Mouse (Mus musculus) heart, embryonic 14.5 days (tissue): Measurements from ENCODE around the gene Abcg8. TPM values are rescaled to one million over a fixed set of nuclear protein-coding genes. Genes with fewer than 3 reads are reported as not detected.

Experiments
- ATAC-seq: fragments of 200-750 bp; cut with Nextera tagmentation; 2 replicates; pipeline ENCODE4 v1.8.0; 2017; ENCODE audit warnings: low read depth, moderate TSS enrichment; ENCODE audit not compliant: insufficient number of reproducible peaks, insufficient read depth, low FRiP score
- H3K27ac ChIP-seq, 2 experiments: fragments of 200-500 bp in 1 of 2; fragments of 300-500 bp in 1 of 2; sonication (generic) in 1 of 2; replicated peaks in 1 of 2; 2 replicates each; pipeline ENCODE4 v1.5.1; 2012 to 2014; ENCODE audit warnings: low read depth in 2 of 2, low read length in 2 of 2, control low read depth in 1 of 2, mild to moderate bottlenecking in 1 of 2, mixed read lengths in 1 of 2; ENCODE audit not compliant: control insufficient read depth in 1 of 2, insufficient read depth in 1 of 2
- H3K27me3 ChIP-seq: fragments of 300-500 bp; sonication (generic); 2 replicates; pipeline ENCODE4 v1.6.1; 2014; ENCODE audit warnings: mild to moderate bottlenecking, low read length, control low read depth; ENCODE audit not compliant: control insufficient read depth, insufficient read depth
- H3K36me3 ChIP-seq: fragments of 300-500 bp; sonication (generic); 2 replicates; pipeline ENCODE4 v1.6.1; 2014; ENCODE audit warnings: mild to moderate bottlenecking, control low read depth, low read length, mixed read lengths; ENCODE audit not compliant: control insufficient read depth, insufficient read depth
- H3K4me1 ChIP-seq, 2 experiments: fragments of 200-500 bp in 1 of 2; fragments of 300-500 bp in 1 of 2; sonication (generic) in 1 of 2; 2 replicates each; pipeline ENCODE4 v1.6.1; 2012 to 2014; ENCODE audit warnings: low read length in 2 of 2, control low read depth in 1 of 2, mixed read lengths in 1 of 2; ENCODE audit not compliant: control insufficient read depth in 2 of 2, insufficient read depth in 2 of 2
- H3K4me2 ChIP-seq: fragments of 300-500 bp; sonication (generic); 2 replicates; pipeline ENCODE4 v1.6.1; 2014; ENCODE audit warnings: mild to moderate bottlenecking, low read length
- H3K4me3 ChIP-seq, 2 experiments: fragments of 200-500 bp in 1 of 2; fragments of 300-500 bp in 1 of 2; sonication (generic) in 1 of 2; 2 replicates each; pipeline ENCODE4 v1.5.1; 2012 to 2014; ENCODE audit warnings: low read length in 2 of 2, mild to moderate bottlenecking in 2 of 2, control low read depth in 1 of 2, low read depth in 1 of 2, moderate library complexity in 1 of 2; ENCODE audit not compliant: control insufficient read depth in 1 of 2, insufficient read depth in 1 of 2
- H3K9ac ChIP-seq: fragments of 300-500 bp; sonication (generic); 2 replicates; pipeline ENCODE4 v1.6.1; 2014; ENCODE audit warnings: mild to moderate bottlenecking, low read length
- H3K9me3 ChIP-seq: fragments of 300-500 bp; sonication (generic); 2 replicates; pipeline ENCODE4 v1.6.1; 2016; ENCODE audit warnings: low read length, control low read depth; ENCODE audit not compliant: control insufficient read depth
- WGBS: fragments of 180-500 bp; shearing (Covaris S2); extraction: QIAGEN DNeasy Blood & Tissue Kit; methylation state at CpG from one replicate; pipeline ENCODE4 v1.1.7; 2014; 5-methylcytosine and 5-hydroxymethylcytosine counted together
- polyA plus RNA-seq: library from polyadenylated mRNA; unstranded; fragments of >200 nt; fragmentation: Nextera tagmentation; extraction: Ambion mirVana; gene quantifications from 2 replicates; pipeline ENCODE4 v1.2.1, GENCODE M21; 2014

Gene Abcg8
- polyA plus RNA-seq, 1 experiment from 2014 or later, result not detected

- Histone ChIP-seq H3K9ac (no peak overlapping the region), H3K4me2 (no peak overlapping the region), H3K27me3 (no peaks in the 10 kb centered on the region), H3K36me3 (no peaks in the 10 kb centered on the region), H3K4me1 (peaks cover 6 to 13% of the 10 kb centered on the region in 2 experiments), H3K9me3 (no peaks in the 10 kb centered on the region), H3K4me3 (no peak overlapping the region), H3K27ac (no peak overlapping the region)
- 78% methylated on average over 4 of the region's 4 CpGs for WGBS
- ATAC-seq, result no peak
Measured at GRCm38 (mm10) chr17:84647630-84648029, 28.5 kb upstream of the Abcg8 start.

DNA sequence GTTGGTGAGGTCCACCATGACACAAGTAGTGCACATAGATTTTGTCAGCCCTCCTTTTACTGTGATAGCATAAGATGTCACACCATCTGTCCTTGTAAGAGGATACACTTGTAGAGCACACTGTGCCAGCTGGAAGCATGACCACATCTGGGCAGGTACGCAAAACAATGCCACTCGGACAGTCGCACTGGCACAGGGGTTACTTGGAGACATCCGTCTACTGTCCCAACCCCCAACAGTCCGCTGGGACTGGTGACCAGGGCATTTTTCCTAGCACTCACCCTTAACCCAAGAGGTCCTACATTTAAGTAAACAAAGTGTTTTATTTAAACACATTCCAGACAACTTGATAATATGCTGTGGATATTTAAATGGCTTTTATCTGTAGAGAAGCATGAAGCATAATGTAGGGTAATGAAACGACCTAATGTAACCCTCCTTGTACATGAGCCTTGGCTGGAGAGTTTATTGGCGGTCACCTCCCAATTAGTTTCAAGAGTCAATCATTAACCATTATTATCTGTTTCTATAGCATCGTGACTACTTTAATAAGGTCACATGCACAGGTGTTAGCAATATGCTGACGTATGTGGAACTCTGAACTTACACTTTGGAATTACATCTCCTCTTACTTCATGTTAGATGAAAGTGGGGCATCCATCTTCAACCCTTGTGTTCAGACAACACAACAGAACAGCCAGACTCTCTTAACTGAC is 25.6 kb upstream of the Abcg8 start:
- Histone ChIP-seq H3K27me3 (no peaks in the 10 kb centered on the region), H3K4me1 (peaks cover 0 to 4% of the 10 kb centered on the region in 2 experiments; a peak in 1 of 4 replicates), H3K27ac (no peak overlapping the region), H3K9ac (no peak overlapping the region), H3K4me2 (no peak overlapping the region), H3K36me3 (no peaks in the 10 kb centered on the region), H3K4me3 (no peak overlapping the region), H3K9me3 (no peaks in the 10 kb centered on the region)
- WGBS, result 90% methylated on average over 9 of the region's 9 CpGs
- no peak for ATAC-seq

GRCm38 (mm10) chr17:84653544-84653943 is 22.6 kb upstream of the Abcg8 start:
- WGBS, result 85% methylated on average over 9 of the region's 9 CpGs
- H3K4me2 ChIP-seq, result no peak overlapping the region
- peaks cover 0 to 4% of the 10 kb centered on the region in 2 experiments; a peak in 1 of 4 replicates for H3K4me1 ChIP-seq
- ATAC-seq, result no peak
- no peak overlapping the region for H3K9ac ChIP-seq
- no peak overlapping the region for H3K27ac ChIP-seq
- H3K36me3 ChIP-seq, result no peaks in the 10 kb centered on the region
- H3K4me3 ChIP-seq, result no peak overlapping the region
- H3K27me3 ChIP-seq, result no peaks in the 10 kb centered on the region
- no peaks in the 10 kb centered on the region for H3K9me3 ChIP-seq

GRCm38 (mm10) chr17:84656205-84656604 is 19.9 kb upstream of the Abcg8 start:
- no peaks in the 10 kb centered on the region for H3K9me3 ChIP-seq
- no peak overlapping the region for H3K27ac ChIP-seq
- no peaks in the 10 kb centered on the region for H3K27me3 ChIP-seq
- WGBS, result 69% methylated on average over 5 of the region's 5 CpGs
- peaks cover 0 to 4% of the 10 kb centered on the region in 2 experiments; a peak in 1 of 4 replicates for H3K4me1 ChIP-seq
- no peak overlapping the region for H3K4me3 ChIP-seq
- no peak overlapping the region for H3K4me2 ChIP-seq
- no peak for ATAC-seq
- H3K36me3 ChIP-seq, result no peaks in the 10 kb centered on the region
- no peak overlapping the region for H3K9ac ChIP-seq

- H3K27me3 ChIP-seq, result no peaks in the 10 kb centered on the region
- no peak overlapping the region for H3K9ac ChIP-seq
- H3K9me3 ChIP-seq, result no peaks in the 10 kb centered on the region
- no peak overlapping the region for H3K4me2 ChIP-seq
- no peak overlapping the region for H3K27ac ChIP-seq
- H3K36me3 ChIP-seq, result no peaks in the 10 kb centered on the region
- no peak for ATAC-seq
- H3K4me3 ChIP-seq, result no peak overlapping the region
- WGBS, result 76% methylated on average over 19 of the region's 19 CpGs
- H3K4me1 ChIP-seq, result no peaks in the 10 kb centered on the region
Measured at GRCm38 (mm10) chr17:84656653-84657421, 19.3 kb upstream of the Abcg8 start.

- no peaks in the 10 kb centered on the region for H3K9me3 ChIP-seq
- H3K4me3 ChIP-seq, result no peak overlapping the region
- no peaks in the 10 kb centered on the region for H3K36me3 ChIP-seq
- no peaks in the 10 kb centered on the region for H3K27me3 ChIP-seq
- H3K4me1 ChIP-seq, result no peaks in the 10 kb centered on the region
- ATAC-seq, result no peak
- no peak overlapping the region for H3K9ac ChIP-seq
- H3K27ac ChIP-seq, result no peak overlapping the region
- 85% methylated on average over 3 of the region's 3 CpGs for WGBS
- H3K4me2 ChIP-seq, result no peak overlapping the region
Measured at GRCm38 (mm10) chr17:84657422-84657732, 18.7 kb upstream of the Abcg8 start.

DNA sequence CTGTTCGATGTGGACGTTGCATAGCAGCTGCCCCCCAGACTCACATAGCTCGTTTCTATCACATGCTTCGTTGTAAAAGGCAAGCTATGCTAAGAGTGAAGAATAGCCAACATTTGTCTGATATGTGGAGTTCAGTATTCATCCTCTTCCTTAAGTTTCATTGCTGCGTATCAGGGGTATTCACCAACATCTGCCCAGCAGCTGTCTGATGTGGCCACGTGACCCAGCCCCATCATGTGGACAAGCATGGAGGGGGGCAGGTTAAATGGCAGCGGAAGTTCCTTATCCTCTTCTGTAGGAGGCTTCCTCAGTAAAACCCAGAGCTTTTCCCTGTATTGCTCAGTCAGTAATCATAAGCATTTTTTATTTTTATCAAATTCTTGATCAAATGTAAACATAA is 18.3 kb upstream of the Abcg8 start:
- H3K4me2 ChIP-seq, result no peak overlapping the region
- no peak overlapping the region for H3K9ac ChIP-seq
- 77% methylated on average over 7 of the region's 7 CpGs for WGBS
- H3K4me1 ChIP-seq, result no peaks in the 10 kb centered on the region
- no peaks in the 10 kb centered on the region for H3K27me3 ChIP-seq
- no peaks in the 10 kb centered on the region for H3K9me3 ChIP-seq
- no peaks in the 10 kb centered on the region for H3K36me3 ChIP-seq
- no peak overlapping the region for H3K27ac ChIP-seq
- no peak for ATAC-seq
- no peak overlapping the region for H3K4me3 ChIP-seq
